Mouse (Mus musculus) left cerebral cortex, postnatal 4 days (tissue): ENCODE measurements around the gene Btbd16. TPM values are rescaled to one million over a fixed set of nuclear protein-coding genes. Genes with fewer than 3 reads are reported as not detected.

Source experiments
- DNase-seq: peaks from one replicate; pipeline ENCODE4 v3.0.0-alpha.2; 2022
- intact Hi-C: fragments of 180-260 bp; cut with DNase I; formaldehyde crosslinking; loops from one replicate; pipeline ENCODE4 v1.15.1; 2025
- total RNA-seq, 2 experiments: library from RNA; stranded (reverse); gene quantifications; 2 replicates each; pipeline ENCODE4 v1.2.3; 2021

Gene Btbd16
- total RNA-seq, 2 experiments from 2014 or later = 0.34 TPM; not detected in 1

- peak; percentile 45 for DNase-seq
- intact Hi-C loops = loop anchor here (10.0 kb wide), 1 partner anchor 232 kb away; no protein-coding TSS in a partner anchor
These were observed 7.3 kb upstream of the Btbd16 start for GRCm38 (mm10) chr7:130766411-130767170.

- no peak for DNase-seq
- intact Hi-C loops = loop anchor here (10.0 kb wide), 1 partner anchor 233 kb away; no protein-coding TSS in a partner anchor
These were observed 5.7 kb upstream of the Btbd16 start for GRCm38 (mm10) chr7:130768151-130768550.

- intact Hi-C loops = loop anchor here (5.0 kb wide), 1 partner anchor 147 kb away; no protein-coding TSS in a partner anchor
- peak; percentile 85 for DNase-seq
These were observed 3.2 kb upstream of the Btbd16 start for GRCm38 (mm10) chr7:130770707-130771106.

GRCm38 (mm10) chr7:130773171-130773830, 568 bp upstream of the Btbd16 start:
- intact Hi-C loops = loop anchor here (5.0 kb wide), 1 partner anchor 144 kb away; no protein-coding TSS in a partner anchor

GRCm38 (mm10) chr7:130780866-130781419, 7.1 kb downstream of the Btbd16 start:
- DNase-seq = no peak
- intact Hi-C loops = no loop called here

More at GRCm38 (mm10) chr7:130773171-130773830, 568 bp upstream of the Btbd16 start:
- peak; percentile 34 for DNase-seq

- intact Hi-C loops = no loop called here
- no peak for DNase-seq
These were observed 8.7 kb downstream of the Btbd16 start for GRCm38 (mm10) chr7:130782501-130783050.

GRCm38 (mm10) chr7:130785923-130786575, 12.2 kb downstream of the Btbd16 start:
- intact Hi-C loops = no loop called here

GRCm38 (mm10) chr7:130786708-130787107, 12.8 kb downstream of the Btbd16 start:
- intact Hi-C loops = no loop called here
- no peak for DNase-seq

More at GRCm38 (mm10) chr7:130785923-130786575, 12.2 kb downstream of the Btbd16 start:
- no peak for DNase-seq

- intact Hi-C loops = no loop called here
- DNase-seq = no peak
These were observed 13.7 kb downstream of the Btbd16 start for GRCm38 (mm10) chr7:130787537-130787936.

- intact Hi-C loops = no loop called here
- DNase-seq = no peak
These were observed 15.1 kb downstream of the Btbd16 start for GRCm38 (mm10) chr7:130788950-130789349.

GRCm38 (mm10) chr7:130789456-130789855, 15.6 kb downstream of the Btbd16 start:
- no peak for DNase-seq
- intact Hi-C loops = no loop called here

- no peak for DNase-seq
- intact Hi-C loops = no loop called here
These were observed 19.8 kb downstream of the Btbd16 start for GRCm38 (mm10) chr7:130793671-130794070.

- intact Hi-C loops = no loop called here
- DNase-seq = no peak
These were observed 22.9 kb downstream of the Btbd16 start for GRCm38 (mm10) chr7:130796786-130797185.

GRCm38 (mm10) chr7:130797524-130797923, 23.7 kb downstream of the Btbd16 start:
- intact Hi-C loops = no loop called here

GRCm38 (mm10) chr7:130799418-130799817, 25.5 kb downstream of the Btbd16 start:
- intact Hi-C loops = no loop called here
- no peak for DNase-seq

More at GRCm38 (mm10) chr7:130797524-130797923, 23.7 kb downstream of the Btbd16 start:
- no peak for DNase-seq

- intact Hi-C loops = no loop called here
- no peak for DNase-seq
These were observed 26.8 kb downstream of the Btbd16 start for GRCm38 (mm10) chr7:130800681-130801080.

- intact Hi-C loops = no loop called here
- no peak for DNase-seq
These were observed 27.9 kb downstream of the Btbd16 start for GRCm38 (mm10) chr7:130801811-130802210.

- intact Hi-C loops = no loop called here
- no peak for DNase-seq
These were observed 29.5 kb downstream of the Btbd16 start for GRCm38 (mm10) chr7:130803251-130803825.

- no peak for DNase-seq
- intact Hi-C loops = no loop called here
These were observed 31.1 kb downstream of the Btbd16 start for GRCm38 (mm10) chr7:130804991-130805390.

- DNase-seq = no peak
- intact Hi-C loops = no loop called here
These were observed 33.9 kb downstream of the Btbd16 start for GRCm38 (mm10) chr7:130807749-130808148.
